Mouse (Mus musculus): Measurements from ENCODE around the gene Wars2.

The Wars2 gene

DNA sequence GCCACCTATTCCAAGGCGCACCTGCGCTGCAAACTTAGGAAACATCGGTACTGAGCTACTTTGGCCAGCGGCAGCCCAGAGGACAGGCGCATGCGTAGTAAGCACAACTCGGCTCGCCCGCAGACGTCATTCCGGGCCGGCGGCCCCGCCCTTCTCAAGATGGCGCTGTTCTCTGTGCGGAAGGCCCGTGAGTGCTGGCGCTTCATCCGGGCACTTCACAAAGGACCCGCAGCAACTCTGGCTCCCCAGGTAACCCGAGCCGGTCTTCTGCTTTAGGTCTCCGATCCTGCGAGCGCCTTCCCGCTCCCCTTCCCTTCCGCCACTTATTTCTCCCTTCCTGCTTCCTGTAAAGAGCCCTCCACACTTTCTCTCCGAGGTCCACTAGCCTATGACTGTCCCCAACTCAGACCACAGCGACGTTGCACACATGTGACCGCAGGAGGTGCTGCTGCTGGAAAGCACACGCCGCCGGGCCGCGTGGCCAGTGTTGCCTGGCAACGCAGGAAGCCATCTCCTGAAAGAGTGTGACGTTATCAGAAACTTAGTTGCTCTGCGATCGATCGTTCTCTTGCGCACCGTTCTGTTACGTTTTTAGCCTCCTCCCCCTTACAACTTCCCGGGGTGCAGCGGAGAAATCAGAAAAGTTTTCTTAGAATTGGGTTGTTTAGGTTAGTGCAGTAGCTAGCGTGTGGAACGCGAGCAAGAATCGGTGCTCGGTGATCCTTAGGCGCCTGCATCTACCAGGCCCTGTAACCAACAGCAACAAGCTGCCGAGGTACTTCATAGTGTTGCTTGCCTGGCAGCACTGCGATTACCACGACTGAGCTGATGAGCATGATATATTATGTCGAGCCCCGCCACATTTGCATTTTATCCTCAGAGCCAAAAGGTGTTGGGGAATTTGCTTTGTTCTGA lies at the start of gene Wars2:
Gene Wars2, plus strand, starts transcription at position 129 of the 915 bp plus-strand sequence.
- peak; percentile 94 to 97 for DNase-seq (ENCODE audit: low spot score in 2 of 2)

DNA sequence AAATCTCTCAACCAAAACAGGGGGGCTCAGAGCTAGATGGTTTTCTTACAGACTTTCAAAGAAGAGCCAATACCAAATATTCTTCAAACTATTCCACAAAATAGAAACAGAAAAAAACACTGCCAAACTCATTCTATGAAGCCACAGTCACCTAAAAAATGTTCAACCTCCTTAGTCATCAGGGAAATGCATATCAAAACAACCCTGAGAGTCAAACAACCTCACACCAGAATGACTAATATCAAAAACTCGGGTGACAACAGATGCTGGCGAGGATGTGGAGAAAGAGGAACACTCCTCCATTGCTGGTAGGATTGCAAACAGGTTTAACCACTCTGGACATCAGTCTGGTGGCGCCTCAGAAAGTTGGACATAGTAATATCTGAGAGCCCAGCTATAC lies 44.1 kb upstream of the Wars2 start:
- DNase-seq (ENCODE audit: low spot score in 2 of 2): no peak

DNA sequence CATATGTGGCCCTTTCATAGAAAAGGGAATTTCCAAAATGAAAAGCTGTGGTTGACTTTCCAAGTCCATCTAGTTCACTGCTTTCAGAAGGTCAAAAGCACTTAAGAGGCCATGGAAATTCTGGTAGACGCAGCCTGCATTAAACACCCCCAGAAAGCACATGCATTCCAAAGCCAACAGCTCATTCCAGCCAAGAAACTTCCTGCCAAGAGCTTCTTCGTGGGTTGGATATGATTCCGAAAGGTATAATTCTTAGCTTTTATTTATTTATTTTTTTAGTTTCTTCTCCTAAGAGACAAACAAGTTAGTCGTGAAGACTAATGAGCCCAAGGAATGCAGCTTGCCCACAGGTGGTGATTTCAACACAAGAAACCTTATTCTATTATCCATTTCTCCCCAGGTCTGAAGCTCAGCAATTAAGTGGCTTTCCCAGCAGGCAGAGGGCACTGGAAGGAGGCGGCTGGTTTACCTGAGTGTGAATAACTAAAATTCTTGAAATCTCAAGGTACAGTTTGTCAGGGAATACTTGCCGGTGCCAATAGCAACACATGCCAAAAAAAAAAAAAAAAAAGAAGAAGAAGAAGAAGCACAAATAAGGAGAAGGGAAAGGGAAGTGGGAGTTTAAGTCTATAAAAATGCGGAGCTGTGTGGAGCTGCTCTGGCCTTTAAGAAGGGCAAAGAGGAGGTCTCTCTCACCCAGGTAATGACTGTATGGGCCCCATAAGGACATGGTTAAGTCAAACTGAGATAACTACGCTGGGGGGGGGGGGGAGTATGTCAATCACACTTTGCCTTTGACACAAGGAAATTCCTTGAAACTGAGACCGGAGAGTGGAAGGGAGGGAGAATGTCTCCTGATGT lies 30.3 kb upstream of the Wars2 start:
- DNase-seq (ENCODE audit: low spot score in 2 of 2): no peak

DNA sequence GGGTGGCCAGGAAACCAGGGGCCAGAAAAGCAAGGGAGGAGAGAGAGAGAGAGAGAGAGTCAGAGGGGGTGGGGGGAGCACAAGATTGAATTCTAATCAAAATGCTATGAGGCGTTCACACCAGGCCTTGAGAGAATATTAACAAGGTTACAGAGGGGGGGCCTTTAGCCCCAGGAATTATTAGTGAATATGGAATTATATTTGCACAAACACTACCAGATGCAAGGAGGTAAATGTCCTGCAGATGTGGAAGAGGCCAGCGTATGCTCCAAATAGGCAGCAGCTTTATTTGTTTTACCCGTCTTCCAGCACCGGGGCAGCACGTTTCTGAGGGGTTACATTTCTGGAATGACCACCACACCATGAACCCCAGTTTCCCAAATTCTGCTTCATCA lies 29.7 kb upstream of the Wars2 start:
- DNase-seq (ENCODE audit: low spot score in 2 of 2): no peak

DNA sequence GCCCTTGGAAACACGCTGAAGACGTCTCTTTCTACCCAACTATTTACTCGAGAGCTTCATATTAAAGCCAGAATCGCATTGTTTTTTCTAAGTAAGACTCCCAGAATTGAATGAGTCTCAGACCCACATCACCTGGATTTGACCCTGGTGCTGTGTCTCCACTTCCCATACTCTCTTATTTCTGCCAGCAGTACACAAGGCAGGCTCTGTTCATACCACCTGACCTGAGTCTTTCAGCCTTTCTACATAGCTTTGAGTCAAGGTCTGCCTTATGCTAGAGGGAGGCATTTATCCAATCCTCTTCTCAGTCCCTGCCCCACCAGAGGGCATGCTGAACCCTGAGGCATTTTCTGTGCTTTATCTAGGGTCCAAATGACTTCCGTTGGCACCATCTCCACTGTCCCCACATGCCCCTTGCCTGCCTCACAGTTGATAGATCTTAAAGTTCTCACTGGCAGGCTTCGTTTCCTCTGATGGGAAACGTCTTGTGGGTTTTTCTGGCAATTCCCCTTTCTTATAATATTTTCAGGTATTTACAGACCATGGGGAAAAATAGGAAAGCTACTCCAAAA lies 27.5 kb upstream of the Wars2 start:
- no peak for DNase-seq (ENCODE audit: low spot score in 2 of 2)

DNA sequence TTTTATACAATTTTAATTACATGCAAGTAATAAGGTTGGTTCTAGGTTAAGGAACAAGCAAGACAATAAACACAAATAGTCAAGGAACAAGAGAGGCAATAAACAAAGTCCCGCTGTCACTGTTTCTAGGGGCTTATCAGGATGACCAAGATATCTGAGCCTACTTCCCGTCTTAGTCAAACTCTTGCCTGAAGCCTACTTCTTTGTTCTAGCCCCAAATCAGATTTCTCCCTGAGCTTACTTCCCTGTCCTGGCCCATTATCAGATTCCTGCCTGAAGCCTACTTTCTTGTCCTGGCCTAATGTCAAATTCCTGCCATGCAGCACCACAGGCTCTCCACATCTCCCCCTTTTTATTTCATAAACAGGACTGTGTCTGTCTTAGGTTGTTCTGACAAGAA lies 19.9 kb upstream of the Wars2 start:
- DNase-seq (ENCODE audit: low spot score in 2 of 2): no peak

DNA sequence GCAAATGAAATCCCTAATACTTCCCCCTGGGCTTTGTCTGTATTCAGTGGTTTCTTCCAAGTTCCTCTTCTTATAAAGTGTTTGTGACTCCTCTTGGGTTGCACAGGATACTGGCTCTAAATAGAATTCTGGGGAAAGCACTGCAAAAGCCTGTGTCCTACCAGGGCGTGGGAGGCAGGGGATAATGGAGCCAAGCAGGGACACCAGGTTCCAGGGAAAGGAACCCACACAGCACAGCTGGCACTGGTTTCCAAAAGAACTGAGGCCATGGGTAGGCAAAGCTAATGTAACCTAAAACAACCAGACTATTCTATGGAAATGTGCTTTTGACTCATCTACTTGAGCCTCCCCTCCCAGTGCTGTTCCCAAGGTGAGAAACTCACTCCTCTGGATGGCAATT lies 10.3 kb upstream of the Wars2 start:
- DNase-seq (ENCODE audit: low spot score in 2 of 2): peak; percentile 25 to 35

DNA sequence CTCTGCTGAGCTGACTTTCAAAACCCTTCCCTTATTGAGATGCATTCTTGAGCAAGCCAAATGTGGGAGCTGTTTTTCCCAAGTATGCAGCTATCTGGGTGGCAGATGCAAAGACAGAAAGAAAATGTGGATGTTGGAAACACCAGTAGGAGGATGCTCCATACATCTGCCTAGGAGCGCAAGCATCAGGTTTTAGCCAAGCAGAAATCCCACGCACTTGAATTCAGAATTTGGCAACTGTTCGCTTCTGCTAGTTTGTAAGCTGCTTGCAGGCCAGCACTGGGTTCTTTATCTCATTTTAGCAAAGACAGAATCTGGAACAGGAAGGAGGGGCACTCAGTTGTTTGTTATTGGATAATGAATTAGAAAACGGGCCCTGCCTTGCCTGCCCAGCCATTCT lies 8.9 kb upstream of the Wars2 start:
- DNase-seq (ENCODE audit: low spot score in 2 of 2): peak; percentile 53 to 87

DNA sequence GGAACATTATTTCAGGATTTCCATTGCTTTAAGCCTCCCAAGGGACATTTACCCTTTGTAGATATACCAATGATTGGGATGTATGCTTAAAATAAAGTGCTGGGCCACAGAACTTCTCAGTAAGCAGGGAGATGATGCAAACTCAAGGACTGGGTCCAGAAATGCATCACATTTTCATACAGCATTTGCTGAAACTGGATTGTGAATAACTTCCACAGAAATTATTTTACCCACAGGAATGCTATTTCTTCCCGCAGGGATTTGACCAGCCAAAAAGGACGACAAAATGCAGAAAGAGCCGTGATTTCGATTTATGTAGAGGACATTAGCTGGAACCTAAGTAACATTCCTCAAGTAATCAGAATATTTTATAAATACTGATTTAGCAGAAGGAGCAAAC lies 7.0 kb upstream of the Wars2 start:
- DNase-seq (ENCODE audit: low spot score in 2 of 2): no peak

DNA sequence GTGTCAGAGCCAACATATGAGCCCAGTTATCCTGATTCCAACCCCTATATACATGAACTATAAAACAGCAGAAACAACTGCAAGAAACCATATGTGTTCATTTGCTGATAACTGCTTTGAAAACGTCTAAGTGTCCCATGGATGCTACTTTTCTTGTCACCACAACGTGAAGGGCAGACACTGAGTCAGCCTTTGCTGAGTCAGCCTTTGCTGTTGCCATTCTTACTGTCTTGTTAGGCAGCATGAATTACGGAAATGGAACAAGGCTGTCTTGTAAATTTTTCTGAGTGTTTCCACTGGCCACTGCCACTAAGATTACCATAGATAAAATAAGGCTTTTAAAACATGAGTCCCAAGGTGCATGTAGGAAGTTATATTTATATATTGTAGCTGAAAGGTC lies 7.0 kb downstream of the Wars2 start:
- no peak for DNase-seq (ENCODE audit: low spot score in 2 of 2)

DNA sequence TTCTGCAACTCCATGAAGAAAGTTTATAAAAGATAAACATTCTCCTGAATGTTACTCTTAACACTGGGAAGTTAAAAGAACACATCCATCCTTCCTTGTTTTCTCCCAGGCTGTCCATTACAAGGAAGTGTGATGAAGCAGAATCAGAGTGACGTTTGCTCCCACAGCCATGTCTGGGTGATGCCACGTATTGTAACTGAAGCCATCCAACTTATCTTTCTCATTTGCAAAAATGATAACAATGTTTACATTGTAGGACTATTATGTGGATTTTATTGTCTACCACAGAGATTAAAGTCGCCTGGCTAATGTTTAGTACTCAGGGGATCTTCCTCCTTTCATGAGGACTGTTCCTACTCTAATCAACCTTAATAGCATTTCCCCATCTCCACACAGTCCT lies 8.2 kb downstream of the Wars2 start:
- DNase-seq (ENCODE audit: low spot score in 2 of 2): no peak

DNA sequence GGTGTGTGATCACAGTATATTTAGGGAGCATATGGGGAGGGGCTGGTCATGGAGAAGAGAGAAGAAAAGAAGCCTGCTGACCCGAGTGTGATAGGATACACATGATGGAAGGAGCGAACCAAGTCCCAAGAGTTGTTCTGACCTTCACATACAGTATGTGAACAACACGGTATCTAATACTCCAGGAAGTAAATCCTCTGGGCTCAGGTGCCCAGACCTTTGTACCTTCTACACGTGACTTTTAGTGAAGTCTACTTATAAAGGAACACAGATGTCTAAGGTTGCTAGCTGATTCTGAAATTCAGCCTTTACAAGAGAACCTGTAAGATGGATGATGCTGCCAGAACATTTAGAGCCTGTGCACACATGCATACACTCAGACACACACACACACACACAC lies 15.4 kb downstream of the Wars2 start:
- DNase-seq (ENCODE audit: low spot score in 2 of 2): no peak

DNA sequence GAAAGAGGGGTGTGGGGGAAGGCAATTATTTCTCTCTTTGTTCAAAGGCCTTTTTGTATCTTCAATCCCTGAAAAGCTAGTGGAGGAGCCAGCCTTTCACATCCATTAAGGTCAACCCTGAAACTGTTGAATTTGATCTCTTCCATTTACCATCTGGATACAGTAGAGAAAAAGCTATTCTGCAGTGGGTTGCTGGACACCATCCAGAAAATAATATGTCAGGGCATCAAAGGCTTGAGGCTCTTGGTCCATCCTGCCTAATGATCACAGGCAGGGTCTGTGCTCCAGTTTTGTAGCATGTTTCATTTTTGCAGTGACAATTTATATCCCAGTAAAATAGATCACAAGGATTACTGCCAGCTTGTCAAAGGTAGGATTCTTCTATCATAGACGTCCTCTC lies 16.1 kb downstream of the Wars2 start:
- DNase-seq (ENCODE audit: low spot score in 2 of 2): no peak

DNA sequence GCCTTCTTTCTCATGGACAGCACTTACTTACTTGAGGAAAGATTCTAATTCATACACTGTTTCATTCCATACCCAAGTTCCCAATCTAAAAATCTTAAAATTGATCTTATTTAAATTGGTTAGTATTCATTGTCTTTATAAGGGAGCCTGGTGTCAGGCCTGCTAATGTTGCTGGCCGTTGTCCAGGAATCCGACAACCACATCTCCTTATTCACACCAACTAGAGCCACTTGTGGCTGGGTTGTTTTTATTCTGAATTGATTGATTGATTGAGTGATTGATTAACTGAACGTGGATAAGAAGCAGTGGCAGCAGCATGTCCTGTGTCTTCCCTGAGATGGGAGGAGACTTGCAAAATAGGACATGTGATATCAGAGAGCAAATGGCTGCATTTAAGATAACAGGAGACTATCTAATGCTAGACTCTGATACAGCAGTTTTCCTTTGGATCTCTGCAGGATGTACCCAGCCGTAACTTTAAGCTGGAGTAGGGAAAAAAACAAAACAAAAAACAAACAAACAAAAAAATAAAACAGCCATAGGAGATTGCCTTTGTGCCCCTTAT lies 16.7 kb downstream of the Wars2 start:
- DNase-seq (ENCODE audit: low spot score in 2 of 2): no peak

DNA sequence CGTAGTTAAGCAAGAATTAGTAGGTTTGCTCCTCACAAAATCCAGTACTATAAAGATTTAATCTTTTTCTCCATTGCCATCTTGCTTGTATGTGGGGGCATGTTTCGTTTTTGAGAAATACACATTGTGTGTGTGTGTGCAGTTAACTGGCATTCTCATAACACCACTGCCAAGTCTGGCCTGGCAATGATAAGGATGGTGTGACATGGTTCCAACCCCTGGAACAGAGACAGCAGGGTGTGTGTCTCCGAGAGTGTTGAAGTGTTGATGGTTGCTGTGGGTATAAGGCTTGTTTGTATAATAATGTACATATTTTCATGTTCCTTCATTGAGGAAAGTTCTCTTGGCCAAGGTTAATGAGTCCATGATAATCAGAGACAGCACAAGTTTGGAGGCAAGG lies 19.1 kb downstream of the Wars2 start:
- no peak for DNase-seq (ENCODE audit: low spot score in 2 of 2)

DNA sequence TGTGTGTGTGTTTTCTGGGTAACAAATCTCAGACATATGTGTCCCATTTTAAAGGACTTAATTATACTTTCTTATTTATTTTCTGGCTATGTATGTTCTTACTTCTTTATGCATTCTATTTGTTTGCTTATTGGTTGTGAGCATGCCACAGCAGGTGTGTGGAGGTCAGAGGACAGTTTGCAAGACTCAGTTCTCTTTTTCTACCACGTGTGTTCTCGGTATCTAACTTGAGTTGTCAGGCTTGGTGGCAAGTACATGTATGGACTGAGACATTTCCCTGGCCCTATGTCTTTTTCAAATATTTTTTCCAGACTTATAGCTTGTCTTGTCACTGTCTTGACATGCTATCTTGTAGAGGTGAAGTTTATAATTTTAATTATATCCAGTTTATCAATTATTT lies 21.3 kb downstream of the Wars2 start:
- DNase-seq (ENCODE audit: low spot score in 2 of 2): no peak

DNA sequence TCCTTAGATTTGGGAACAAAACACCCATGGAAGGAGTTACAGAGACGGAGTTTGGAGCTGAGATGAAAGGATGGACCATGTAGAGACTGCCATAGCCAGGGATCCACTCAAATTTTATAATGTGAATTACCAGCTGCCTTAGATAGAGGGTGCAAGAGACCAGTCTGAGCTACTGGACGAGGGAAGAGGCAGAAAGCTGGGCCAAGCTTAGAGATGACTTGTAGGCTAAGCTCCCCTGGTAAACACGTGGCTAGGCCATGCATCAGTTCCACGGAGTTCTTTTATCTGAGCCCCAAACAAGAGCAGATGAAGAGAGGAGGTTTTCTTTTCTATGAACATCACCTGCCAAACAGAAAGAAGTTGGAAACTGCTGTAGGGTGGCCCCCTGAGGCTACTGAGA lies 26.9 kb downstream of the Wars2 start:
- DNase-seq (ENCODE audit: low spot score in 2 of 2): no peak

DNA sequence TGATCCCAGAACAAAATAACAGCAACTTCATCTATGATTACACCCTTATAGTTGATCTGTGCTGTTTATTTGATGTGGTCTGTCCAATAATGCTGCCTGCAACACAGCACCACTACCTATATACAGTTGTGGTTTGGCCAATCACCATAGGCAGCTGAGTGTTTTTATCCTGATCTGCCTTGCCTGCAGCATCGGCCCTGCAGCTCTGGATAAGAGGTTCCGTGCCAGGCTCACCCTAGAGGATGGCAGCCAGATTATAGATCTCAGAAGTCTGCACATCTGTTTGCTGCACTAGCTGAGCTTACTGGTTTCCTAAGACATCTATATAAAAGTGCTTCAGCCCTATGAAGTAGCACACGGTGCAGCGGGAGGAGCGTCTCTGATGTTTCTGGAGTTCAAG lies 32.3 kb downstream of the Wars2 start:
- no peak for DNase-seq (ENCODE audit: low spot score in 2 of 2)

DNA sequence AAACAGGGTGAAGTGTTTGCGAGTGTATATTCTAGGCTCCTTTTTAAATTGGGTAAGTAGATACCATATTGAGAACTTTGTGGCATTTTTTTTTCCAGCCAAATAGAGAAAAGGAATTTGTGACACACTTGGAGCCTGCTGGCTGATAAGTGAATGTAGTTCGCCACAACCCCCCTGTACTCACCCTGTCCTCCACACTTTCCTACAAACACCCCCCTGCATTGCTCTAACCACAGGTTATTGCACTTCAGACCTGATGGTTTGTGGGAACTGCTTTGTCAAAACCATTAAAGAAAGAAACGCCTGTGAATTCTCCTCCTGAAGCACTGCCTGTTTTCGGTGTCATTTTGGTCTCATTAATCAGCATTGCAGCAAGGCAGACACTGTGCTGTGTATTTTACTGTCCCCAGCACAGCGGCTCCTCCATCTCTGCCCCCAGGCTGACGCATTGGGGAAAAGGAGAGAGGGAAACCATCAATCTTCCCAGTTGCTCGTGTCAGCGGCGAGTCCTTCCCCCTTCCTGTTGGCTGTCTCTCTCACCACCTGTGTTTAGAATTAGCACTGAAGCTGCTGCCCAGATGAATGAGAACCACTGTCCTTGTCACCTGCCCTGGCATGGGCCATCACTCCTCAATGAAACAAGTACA lies 33.9 kb downstream of the Wars2 start:
- no peak for DNase-seq (ENCODE audit: low spot score in 2 of 2)

DNA sequence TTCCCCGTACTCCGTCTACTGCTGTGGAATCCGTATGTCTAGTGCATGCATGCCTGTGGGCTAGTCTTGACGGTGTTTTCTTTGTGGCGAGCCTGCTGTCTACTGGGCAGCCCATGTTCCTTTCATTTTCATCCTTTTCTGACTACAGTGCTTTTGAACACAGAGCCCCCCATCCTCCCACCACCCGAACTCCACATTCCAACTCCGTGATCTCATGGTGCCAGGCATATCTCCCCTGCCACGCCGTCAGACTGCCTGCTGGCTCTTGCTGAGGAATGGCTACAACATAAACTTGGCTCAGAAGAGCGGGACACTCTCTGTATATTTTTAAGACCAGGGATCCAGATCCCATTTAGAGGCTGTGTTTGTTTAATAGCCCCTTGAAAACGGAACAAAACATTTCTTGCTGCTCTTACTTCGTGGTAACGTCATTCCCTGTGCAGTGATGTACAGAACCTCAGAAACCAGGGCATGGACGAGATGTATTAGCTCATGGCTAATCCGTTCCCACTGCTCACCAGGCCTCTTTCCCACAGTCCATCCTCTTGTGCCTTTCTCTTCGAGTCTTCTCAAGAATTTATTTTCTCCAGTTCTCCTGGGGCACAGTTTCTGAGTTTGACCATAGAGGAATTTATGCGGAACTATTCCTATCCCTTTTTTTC lies 42.6 kb downstream of the Wars2 start:
- DNase-seq (ENCODE audit: low spot score in 2 of 2): no peak

DNA sequence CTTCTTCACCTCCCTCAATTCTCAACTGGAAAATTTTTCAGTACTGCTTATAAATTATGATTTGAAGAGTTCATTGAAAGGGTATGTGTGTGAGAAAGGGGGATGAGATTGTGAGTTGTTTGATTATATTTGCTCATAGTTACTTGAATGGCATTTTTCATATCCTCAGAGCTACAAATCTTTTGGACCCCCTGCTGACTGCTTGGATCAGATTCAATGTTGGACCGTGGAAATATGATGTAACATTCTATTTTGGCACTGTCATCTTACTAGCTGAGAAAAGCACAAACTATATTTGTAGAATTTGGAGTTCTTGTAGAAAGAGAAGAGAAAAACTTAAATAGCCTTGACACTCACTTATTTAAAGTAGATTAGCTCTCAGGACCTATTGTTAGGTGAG lies 43.5 kb downstream of the Wars2 start:
- peak in 1 of 2 experiments; percentile 4 for DNase-seq (ENCODE audit: low spot score in 2 of 2)
